Mouse (Mus musculus) spleen, adult 2 months (tissue): Measurements from ENCODE around the gene Usp33. TPM values are rescaled to one million over a fixed set of nuclear protein-coding genes. Genes with fewer than 3 reads are reported as not detected.
A peak's percentile ranks its signal among the peaks of the same experiment; 100 is the strongest.

Experiments
- DNase-seq, 2 experiments: peaks; one replicate each; pipeline versions ENCODE4 v3.0.0 to v3.0.0-alpha.2; 2012 to 2021; ENCODE audit warnings: low spot score in 2 of 2, low read depth in 1 of 2
- H3K27ac ChIP-seq: fragments of 200-500 bp; 2 replicates; pipeline ENCODE4 v1.5.1; 2012; ENCODE audit warnings: low read length, inconsistent platforms; ENCODE audit not compliant: insufficient read depth
- H3K27me3 ChIP-seq: fragments of 200-500 bp; 2 replicates; pipeline ENCODE4 v1.6.1; 2012; ENCODE audit warnings: mild to moderate bottlenecking, moderate library complexity, low read length, inconsistent platforms; ENCODE audit not compliant: control insufficient read depth, insufficient read depth
- H3K36me3 ChIP-seq: fragments of 200-500 bp; 2 replicates; pipeline ENCODE4 v1.6.1; 2012; ENCODE audit warnings: mild to moderate bottlenecking, low read length, inconsistent platforms; ENCODE audit not compliant: control insufficient read depth, insufficient read depth
- H3K4me1 ChIP-seq: fragments of 200-500 bp; 2 replicates; pipeline ENCODE4 v1.6.1; 2011; ENCODE audit warnings: inconsistent platforms; ENCODE audit not compliant: control insufficient read depth, insufficient read depth, insufficient read length
- H3K4me3 ChIP-seq: fragments of 200-500 bp; 2 replicates; pipeline ENCODE4 v1.5.1; 2011; ENCODE audit warnings: mild to moderate bottlenecking, inconsistent platforms; ENCODE audit not compliant: insufficient read depth, insufficient read length; ENCODE audit errors: extremely low read depth
- CTCF ChIP-seq: fragments of 200-500 bp; IDR thresholded peaks from 2 replicates; pipeline ENCODE4 v1.5.1; 2011; ENCODE audit warnings: mild to moderate bottlenecking, inconsistent platforms; ENCODE audit not compliant: insufficient read depth, insufficient read length, insufficient replicate concordance; ENCODE audit errors: extremely low read depth
- POLR2A ChIP-seq: fragments of 200-500 bp; IDR thresholded peaks from 2 replicates; pipeline ENCODE4 v1.6.1; 2011; ENCODE audit warnings: low read depth, low read length, inconsistent platforms
- WGBS: fragments of 180-500 bp; shearing (Covaris S2); methylation state at CpG from one replicate; pipeline ENCODE4 v1.1.7; 2018; 5-methylcytosine and 5-hydroxymethylcytosine counted together
- polyA plus RNA-seq: library from polyadenylated mRNA; depleted of rRNA; stranded (reverse); fragments of >200 nt; gene quantifications from 2 replicates; pipeline ENCODE4 v1.2.3, GENCODE M21; 2012

Usp33 gene
- polyA plus RNA-seq, 1 experiment, result 7.3 TPM

DNA sequence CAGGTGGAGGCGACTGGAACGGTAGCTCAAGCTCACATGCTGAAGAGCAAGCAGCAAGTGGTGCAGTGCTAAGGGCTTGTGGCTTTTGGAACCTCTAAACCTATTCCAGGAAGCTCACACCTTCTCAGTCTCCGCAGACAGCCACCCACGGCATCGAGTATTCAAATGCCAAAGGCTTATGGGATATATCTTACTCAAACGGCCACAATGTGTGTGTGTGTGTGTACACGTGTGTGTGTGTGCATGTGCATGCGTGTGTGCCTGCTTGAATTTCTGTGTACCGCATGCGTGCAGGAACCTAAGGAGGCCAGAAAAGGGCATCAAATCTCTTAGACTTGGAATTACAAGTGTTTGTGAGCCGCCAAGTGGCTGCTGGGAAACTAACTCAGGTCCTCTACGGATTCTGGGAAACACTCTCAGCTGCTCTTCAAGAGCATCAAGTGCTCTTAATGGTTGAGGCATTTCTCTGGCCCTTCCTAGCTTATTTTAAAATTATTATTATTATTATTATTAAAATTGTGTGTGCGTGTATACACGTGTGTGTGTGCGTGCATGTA, 3.2 kb upstream of the Usp33 start:
- DNase-seq, result no peak
- Histone ChIP-seq H3K36me3 (no peaks in the 10 kb centered on the region), H3K27ac (no peak overlapping the region), H3K27me3 (no peaks in the 10 kb centered on the region), H3K4me3 (no peak overlapping the region), H3K4me1 (peaks cover 7% of the 10 kb centered on the region)
- 91% methylated on average over 15 of the region's 15 CpGs for WGBS
- TF ChIP-seq POLR2A, result no peak
- no peak for TF ChIP-seq CTCF

DNA sequence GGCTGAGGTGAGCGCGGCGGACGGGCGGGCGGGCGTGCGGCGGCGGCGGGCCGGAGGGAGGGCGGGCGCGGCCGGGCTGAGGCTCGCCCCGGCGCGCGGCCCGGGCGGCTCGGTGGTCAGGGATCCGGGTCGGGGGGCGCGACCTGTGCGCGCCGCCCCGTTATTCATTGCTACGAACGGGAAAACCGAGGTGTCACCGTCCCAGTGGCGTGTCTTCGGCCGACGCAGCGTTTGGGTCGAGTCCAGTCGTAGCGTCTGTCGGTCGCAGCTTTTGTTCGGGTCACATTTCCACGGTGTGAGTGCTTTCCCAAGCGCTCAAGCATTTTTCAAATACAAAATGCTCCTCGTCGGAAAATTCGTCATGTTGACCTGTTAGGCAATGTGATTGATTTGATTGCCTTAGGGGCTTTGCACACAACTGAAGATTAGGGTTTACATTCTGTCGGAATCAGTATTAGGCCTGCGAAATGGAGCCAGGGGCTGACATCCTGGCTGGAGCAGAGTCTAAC, 409 bp downstream of the Usp33 start:
- Histone ChIP-seq H3K4me3 (peak overlapping the region; percentile 92), H3K27ac (no peak overlapping the region; the same call in 1 of the 2 replicates), H3K4me1 (peaks cover 5% of the 10 kb centered on the region), H3K27me3 (no peaks in the 10 kb centered on the region), H3K36me3 (no peaks in the 10 kb centered on the region)
- DNase-seq, result no peak
- TF ChIP-seq CTCF (no peak), POLR2A (no peak)
- 1% methylated on average over 54 of the region's 54 CpGs for WGBS

GRCm38 (mm10) chr3:152347227-152347626, 949 bp downstream of the Usp33 start:
- TF ChIP-seq CTCF (no peak), POLR2A (no peak)
- Histone ChIP-seq H3K27ac (no peak overlapping the region), H3K4me1 (peaks cover 5% of the 10 kb centered on the region), H3K4me3 (peak overlapping the region; percentile 92; the same call in 1 of the 2 replicates), H3K36me3 (no peaks in the 10 kb centered on the region), H3K27me3 (no peaks in the 10 kb centered on the region)
- DNase-seq, result no peak
- 58% methylated on average over 3 of the region's 3 CpGs for WGBS

DNA sequence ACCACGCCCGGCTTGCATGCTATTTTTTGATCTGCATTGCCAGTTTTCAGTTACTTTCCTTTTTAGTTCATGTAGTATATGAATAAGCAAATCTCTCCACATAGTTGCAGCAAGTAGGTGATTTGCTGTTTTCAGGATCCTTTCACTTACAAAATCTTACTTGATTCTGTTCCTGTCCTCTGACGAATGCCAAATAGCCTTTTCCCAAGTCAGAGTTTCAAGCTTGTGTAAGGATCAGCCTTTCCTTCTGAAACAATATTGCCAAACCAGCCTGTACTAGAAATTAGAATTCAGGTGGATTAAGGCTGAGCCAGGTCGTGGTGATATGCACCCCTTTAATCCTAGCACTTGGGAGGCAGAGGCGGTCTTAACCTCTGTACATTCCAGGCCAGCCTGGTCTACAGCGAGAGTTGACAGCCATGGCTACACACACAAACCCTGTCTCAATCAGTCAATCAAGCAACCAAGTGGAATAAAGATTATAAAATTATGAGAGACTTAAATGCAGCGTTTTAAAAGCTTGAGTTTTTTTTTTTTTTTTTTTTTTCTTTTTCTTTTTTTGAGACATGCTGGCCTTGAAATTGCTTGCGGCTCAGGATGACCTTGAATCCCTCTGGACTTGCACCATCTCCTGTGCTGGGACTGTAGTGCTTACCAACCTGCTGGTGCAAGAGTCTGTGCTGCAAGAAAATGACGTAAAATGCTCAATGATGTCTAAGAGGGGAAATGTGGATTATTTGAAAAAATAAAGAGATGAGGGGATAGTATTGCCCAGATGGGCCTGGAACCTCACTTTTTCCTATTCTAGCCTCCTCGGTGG, 1.9 kb downstream of the Usp33 start:
- H3K36me3 ChIP-seq, result no peaks in the 10 kb centered on the region
- TF ChIP-seq CTCF (no peak), POLR2A (no peak)
- WGBS, result 90% methylated on average over 10 of the region's 10 CpGs
- no peak overlapping the region for H3K4me3 ChIP-seq
- no peak for DNase-seq
- no peak overlapping the region for H3K27ac ChIP-seq
- H3K4me1 ChIP-seq, result peaks cover 5% of the 10 kb centered on the region
- no peaks in the 10 kb centered on the region for H3K27me3 ChIP-seq

- H3K4me1 ChIP-seq, result peaks cover 5% of the 10 kb centered on the region
- H3K4me3 ChIP-seq, result no peak overlapping the region
- no peaks in the 10 kb centered on the region for H3K36me3 ChIP-seq
- no peaks in the 10 kb centered on the region for H3K27me3 ChIP-seq
- TF ChIP-seq POLR2A (no peak), CTCF (no peak)
- H3K27ac ChIP-seq, result no peak overlapping the region
- DNase-seq, result no peak
- 88% methylated on average over 3 of the region's 3 CpGs for WGBS
Observed at GRCm38 (mm10) chr3:152350431-152350830, 4.2 kb downstream of the Usp33 start.

DNA sequence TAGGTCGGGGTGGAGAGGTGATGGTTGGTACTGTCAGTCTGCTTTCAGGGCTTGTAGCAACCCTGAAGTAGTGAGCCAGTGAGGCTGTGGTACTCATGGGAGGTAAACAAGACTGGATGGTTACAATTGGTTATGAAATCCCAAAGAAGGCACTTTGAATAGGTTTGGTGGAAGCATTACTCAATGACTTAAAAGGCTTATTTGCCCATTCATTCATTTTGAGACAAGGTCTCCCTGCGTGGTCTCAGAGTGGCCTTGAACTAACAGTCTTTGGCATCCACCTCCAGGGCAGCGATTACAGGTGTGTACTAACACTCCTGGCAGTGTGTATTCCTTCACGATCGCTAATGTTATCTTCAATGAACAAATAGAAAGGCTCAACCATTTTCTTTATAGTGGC, 4.7 kb downstream of the Usp33 start:
- Histone ChIP-seq H3K4me1 (peaks cover 5% of the 10 kb centered on the region), H3K4me3 (no peak overlapping the region), H3K27ac (no peak overlapping the region), H3K36me3 (no peaks in the 10 kb centered on the region), H3K27me3 (no peaks in the 10 kb centered on the region)
- TF ChIP-seq CTCF, result no peak
- TF ChIP-seq POLR2A, result no peak
- WGBS, result 90% methylated on average over 5 of the region's 5 CpGs
- no peak for DNase-seq
